In the genomic region with DNA sequence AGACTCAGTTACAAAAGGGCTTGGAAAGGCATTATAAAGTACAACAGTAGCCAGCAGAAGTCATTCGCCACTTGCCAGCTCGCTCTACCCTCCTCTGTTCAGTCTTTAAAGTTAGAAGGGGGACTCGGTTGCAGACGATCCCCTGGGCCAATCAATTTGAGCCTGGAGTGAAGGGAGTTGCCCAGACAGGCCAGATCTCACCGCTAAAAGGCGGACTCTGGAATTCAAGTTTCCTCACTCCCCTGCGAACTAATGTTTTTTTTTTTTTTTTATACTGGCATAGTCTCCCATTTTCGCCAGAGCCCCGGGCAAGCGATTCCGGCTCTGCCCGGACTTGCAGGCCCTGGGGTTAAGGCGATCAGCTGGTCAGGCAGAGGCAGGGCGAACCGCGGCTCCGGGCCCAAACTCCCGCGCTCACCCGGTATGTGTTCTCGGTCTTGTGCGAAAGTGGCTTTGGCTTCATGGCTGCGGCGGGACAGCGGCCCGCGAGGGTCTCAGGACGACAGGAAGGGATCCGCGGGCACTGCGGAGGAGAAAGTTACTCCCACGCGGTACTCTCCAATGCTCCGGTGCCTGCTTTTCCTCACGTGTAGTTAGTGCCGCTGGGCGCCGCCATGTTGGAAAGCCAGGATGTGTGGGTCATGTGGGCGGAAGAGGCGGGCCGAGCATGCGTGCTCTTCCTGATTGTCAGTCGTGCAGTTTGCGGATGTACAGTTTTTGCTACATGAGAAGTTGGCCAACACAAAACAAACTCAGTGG, we compare ENCODE assay signal across 8 mouse cellular contexts. TPM values are rescaled to one million over a fixed set of nuclear protein-coding genes. Genes with fewer than 3 reads are reported as not detected.
DNase-seq lines count a peak whose midpoint lies in the region; ATAC-seq lines count a peak whose summit lies in the region.

A gene (minus strand): TSS at position 617 of the 759 bp plus-strand sequence.

- peak within 1 kb of the TSS; percentile 83 for H3K4me2 ChIP-seq in intestine, embryonic 14.5 days (ENCODE audit: low read length)

- WGBS in intestine, embryonic 14.5 days, result under 1% methylated on average over 44 of the region's 44 CpGs

- H3K9me3 ChIP-seq in intestine, embryonic 14.5 days (ENCODE audit: control insufficient read depth, low read length), result no peaks in the 10 kb centered on the region

- no peaks in the 10 kb centered on the region for H3K27me3 ChIP-seq in intestine, embryonic 14.5 days (replicated peaks; ENCODE audit: control insufficient read depth, insufficient read depth, low read length)

- peaks cover 38% of the 10 kb centered on the region for H3K36me3 ChIP-seq in intestine, embryonic 14.5 days (ENCODE audit: control insufficient read depth, insufficient read depth, low read length)

- intact Hi-C loops in left cerebral cortex, postnatal 14 days (cut with DNase I), result no loop called here

- 0 out of 2 replicates have a peak within 1 kb of the TSS, but pooled peaks have one; percentile 38 for H3K27ac ChIP-seq in intestine, embryonic 14.5 days (ENCODE audit: low read depth)

- ATAC-seq in intestine, embryonic 14.5 days (replicated peaks; ENCODE audit: low FRiP score, low TSS enrichment, low read depth), result peak; percentile 99

- H3K4me3 ChIP-seq in intestine, embryonic 14.5 days (ENCODE audit: low read depth, low read length), result peak within 1 kb of the TSS; percentile 88

- DNase-seq in adrenal gland, adult (ENCODE audit: inconsistent age in 2 of 2, low spot score in 1 of 2), result peak; percentile 85 to 95
- peak; percentile 93 for DNase-seq in embryo, embryonic 10.5 days (ENCODE audit: low spot score)
- peak; percentile 68 for DNase-seq in gastrocnemius, postnatal 25 days
- DNase-seq in intestine, embryonic 14.5 days (ENCODE audit: low spot score), result peak; percentile 90
- peak; percentile 82 to 83 for DNase-seq in left cerebral cortex, postnatal 14 days (ENCODE audit: low spot score in 2 of 2)
- DNase-seq in mesoderm, embryonic 11.5 days (ENCODE audit: low read depth, low spot score), result peak; percentile 86
- peak; percentile 76 to 80 for DNase-seq in right cerebral cortex, postnatal 36 days (ENCODE audit: low spot score in 2 of 2)
- peak; percentile 87 for DNase-seq in yolk sac, embryonic 10.5 days (ENCODE audit: low spot score)

- peak within 1 kb of the TSS; percentile 66 for H3K9ac ChIP-seq in intestine, embryonic 14.5 days (ENCODE audit: low read length)

- H3K4me1 ChIP-seq in intestine, embryonic 14.5 days (replicated peaks; ENCODE audit: control insufficient read depth, insufficient read depth, low read length), result peaks cover 9% of the 10 kb centered on the region

RNA-seq across cellular contexts. Expression of the gene that starts here (rescaled TPM):
- 10 to 100 TPM in 1 of 2 experiments, 1 to 10 TPM in 1; 9.1 to 10.8 TPM for total RNA-seq in gastrocnemius, postnatal 25 days (2021)
- 30.5 and 34.9 TPM in 2 replicates for polyA plus RNA-seq in intestine, embryonic 14.5 days (2014; fragmentation: Nextera tagmentation; extraction: Ambion mirVana)
- total RNA-seq in left cerebral cortex, postnatal 14 days (2021), result 10 to 100 TPM; 16.2 to 17.4 TPM

Comparison
In these comparisons a context has a peak if more than half of its experiments do, and no peak if none do; other contexts are left out.
1. Peak in every context shown above with its lines: DNase-seq, ATAC-seq, H3K4me3 ChIP-seq and H3K27ac ChIP-seq.